Mouse (Mus musculus) embryonic facial prominence, embryonic 15.5 days (tissue): ENCODE measurements at regions not wholly inside any gene's neighbourhood (a gene's known extent, or its start where the extent isn't known, plus 50 kb on each side); places are given as distances from the start of the nearest gene placed in this dataset.

Source experiments
- ATAC-seq: fragments of 200-750 bp; cut with Nextera tagmentation; 2 replicates; pipeline ENCODE4 v1.8.0; 2017; ENCODE audit warnings: low read depth, moderate TSS enrichment; ENCODE audit not compliant: insufficient number of reproducible peaks, low FRiP score, low TSS enrichment
- H3K27ac ChIP-seq: fragments of 300-500 bp; sonication (generic); replicated peaks from 2 replicates; pipeline ENCODE4 v1.5.1; 2015; ENCODE audit warnings: mild to moderate bottlenecking, inconsistent platforms
- H3K27me3 ChIP-seq: fragments of 300-500 bp; sonication (generic); 2 replicates; pipeline ENCODE4 v1.6.1; 2015; ENCODE audit warnings: inconsistent platforms
- H3K36me3 ChIP-seq: fragments of 300-500 bp; sonication (generic); 2 replicates; pipeline ENCODE4 v1.6.1; 2015; ENCODE audit warnings: mild to moderate bottlenecking, inconsistent platforms
- H3K4me1 ChIP-seq: fragments of 300-500 bp; sonication (generic); 2 replicates; pipeline ENCODE4 v1.6.1; 2015; ENCODE audit warnings: inconsistent platforms
- H3K4me2 ChIP-seq: fragments of 300-500 bp; sonication (generic); replicated peaks from 2 replicates; pipeline ENCODE4 v1.6.1; 2015; ENCODE audit warnings: mild to moderate bottlenecking, inconsistent platforms
- H3K4me3 ChIP-seq: fragments of 300-500 bp; sonication (generic); replicated peaks from 2 replicates; pipeline ENCODE4 v1.5.1; 2015; ENCODE audit warnings: mild to moderate bottlenecking, inconsistent platforms
- H3K9ac ChIP-seq: fragments of 300-500 bp; sonication (generic); 2 replicates; pipeline ENCODE4 v1.6.1; 2015; ENCODE audit warnings: inconsistent platforms
- H3K9me3 ChIP-seq: fragments of 300-500 bp; sonication (generic); replicated peaks from 2 replicates; pipeline ENCODE4 v1.6.1; 2016; ENCODE audit warnings: inconsistent platforms
- WGBS: fragments of 180-500 bp; shearing (Covaris S2); methylation state at CpG from one replicate; pipeline ENCODE4 v1.1.7; 2015; 5-methylcytosine and 5-hydroxymethylcytosine counted together

- no peaks in the 10 kb centered on the region for H3K4me1 ChIP-seq
- no peaks in the 10 kb centered on the region for H3K27me3 ChIP-seq
- no peaks in the 10 kb centered on the region for H3K9me3 ChIP-seq
- no peak overlapping the region for H3K9ac ChIP-seq
- H3K36me3 ChIP-seq, result no peaks in the 10 kb centered on the region
- no peak overlapping the region for H3K4me3 ChIP-seq
- ATAC-seq, result no peak
- no peak overlapping the region for H3K27ac ChIP-seq
- 92% methylated on average over 1 of the region's 1 CpGs for WGBS
- H3K4me2 ChIP-seq, result no peak overlapping the region
Measured at GRCm38 (mm10) chr14:99783646-99784045, 485.2 kb downstream of the Klf5 start.

GRCm38 (mm10) chr14:99785106-99785505 lies 486.6 kb downstream of the Klf5 start:
- Histone ChIP-seq H3K4me3 (no peak overlapping the region), H3K9ac (no peak overlapping the region), H3K36me3 (no peaks in the 10 kb centered on the region), H3K9me3 (no peaks in the 10 kb centered on the region), H3K4me1 (no peaks in the 10 kb centered on the region), H3K27me3 (no peaks in the 10 kb centered on the region), H3K27ac (no peak overlapping the region), H3K4me2 (no peak overlapping the region)
- ATAC-seq, result no peak
- WGBS, result 81% methylated on average over 5 of the region's 5 CpGs

- Histone ChIP-seq H3K36me3 (no peaks in the 10 kb centered on the region), H3K4me2 (no peak overlapping the region), H3K27ac (no peak overlapping the region), H3K9ac (no peak overlapping the region), H3K27me3 (no peaks in the 10 kb centered on the region), H3K4me1 (no peaks in the 10 kb centered on the region), H3K9me3 (no peaks in the 10 kb centered on the region), H3K4me3 (no peak overlapping the region)
- no peak for ATAC-seq
- 85% methylated on average over 1 of the region's 1 CpGs for WGBS
Measured at GRCm38 (mm10) chr14:99786367-99786766, 487.9 kb downstream of the Klf5 start.

GRCm38 (mm10) chr14:99788185-99788584 lies 489.7 kb downstream of the Klf5 start:
- Histone ChIP-seq H3K27ac (no peak overlapping the region), H3K4me3 (no peak overlapping the region), H3K4me1 (no peaks in the 10 kb centered on the region), H3K27me3 (no peaks in the 10 kb centered on the region), H3K36me3 (no peaks in the 10 kb centered on the region), H3K9ac (no peak overlapping the region), H3K4me2 (no peak overlapping the region), H3K9me3 (no peaks in the 10 kb centered on the region)
- no peak for ATAC-seq
- WGBS, result 74% methylated on average over 3 of the region's 3 CpGs

- 71% methylated on average over 4 of the region's 4 CpGs for WGBS
- H3K27me3 ChIP-seq, result no peaks in the 10 kb centered on the region
- H3K27ac ChIP-seq, result no peak overlapping the region
- no peaks in the 10 kb centered on the region for H3K9me3 ChIP-seq
- no peak overlapping the region for H3K4me2 ChIP-seq
- no peak overlapping the region for H3K9ac ChIP-seq
- no peak for ATAC-seq
- no peaks in the 10 kb centered on the region for H3K36me3 ChIP-seq
- no peak overlapping the region for H3K4me3 ChIP-seq
- H3K4me1 ChIP-seq, result no peaks in the 10 kb centered on the region
Measured at GRCm38 (mm10) chr14:99796293-99796692, 488.2 kb downstream of the Klf12 start.

GRCm38 (mm10) chr14:99806052-99806451 lies 478.4 kb downstream of the Klf12 start:
- H3K27ac ChIP-seq, result no peak overlapping the region
- 58% methylated on average over 1 of the region's 1 CpGs for WGBS
- no peaks in the 10 kb centered on the region for H3K4me1 ChIP-seq
- ATAC-seq, result no peak
- H3K9ac ChIP-seq, result no peak overlapping the region
- no peak overlapping the region for H3K4me2 ChIP-seq
- H3K9me3 ChIP-seq, result no peaks in the 10 kb centered on the region
- H3K4me3 ChIP-seq, result no peak overlapping the region
- H3K27me3 ChIP-seq, result no peaks in the 10 kb centered on the region
- no peaks in the 10 kb centered on the region for H3K36me3 ChIP-seq

GRCm38 (mm10) chr14:99806599-99806998 lies 477.9 kb downstream of the Klf12 start:
- no peak overlapping the region for H3K27ac ChIP-seq
- H3K27me3 ChIP-seq, result no peaks in the 10 kb centered on the region
- 61% methylated on average over 5 of the region's 5 CpGs for WGBS
- no peak overlapping the region for H3K4me2 ChIP-seq
- no peaks in the 10 kb centered on the region for H3K9me3 ChIP-seq
- ATAC-seq, result no peak
- no peak overlapping the region for H3K9ac ChIP-seq
- H3K4me3 ChIP-seq, result no peak overlapping the region
- no peaks in the 10 kb centered on the region for H3K4me1 ChIP-seq
- H3K36me3 ChIP-seq, result no peaks in the 10 kb centered on the region

- Histone ChIP-seq H3K27me3 (no peaks in the 10 kb centered on the region), H3K4me1 (no peaks in the 10 kb centered on the region), H3K4me2 (no peak overlapping the region), H3K4me3 (no peak overlapping the region), H3K36me3 (no peaks in the 10 kb centered on the region), H3K9me3 (no peaks in the 10 kb centered on the region), H3K27ac (no peak overlapping the region), H3K9ac (no peak overlapping the region)
- ATAC-seq, result no peak
- WGBS, result 81% methylated on average over 6 of the region's 6 CpGs
Measured at GRCm38 (mm10) chr14:99812741-99813485, 471.6 kb downstream of the Klf12 start.
